Mouse (Mus musculus): ENCODE measurements around the gene Emc3.

The Emc3 gene

GRCm38 (mm10) chr6:113530932-113531839 lies at the start of gene Emc3, which contains the start of gene Fancd2:
Emc3 (minus strand) TSS chr6:113531652.
Fancd2 (plus strand) TSS chr6:113531682.
- DNase-seq (ENCODE audit: low spot score): peak; percentile 97

GRCm38 (mm10) chr6:113579306-113579705 lies 47.9 kb upstream of the Emc3 start:
- DNase-seq (ENCODE audit: low spot score): no peak

GRCm38 (mm10) chr6:113576044-113576443 lies 44.6 kb upstream of the Emc3 start:
- DNase-seq (ENCODE audit: low spot score): no peak

- DNase-seq (ENCODE audit: low spot score): no peak
Observed at GRCm38 (mm10) chr6:113564557-113564956, 33.1 kb upstream of the Emc3 start.

GRCm38 (mm10) chr6:113559736-113560135 lies 28.3 kb upstream of the Emc3 start:
- DNase-seq (ENCODE audit: low spot score): no peak

GRCm38 (mm10) chr6:113543906-113544481 lies 12.5 kb upstream of the Emc3 start:
- DNase-seq (ENCODE audit: low spot score): no peak

GRCm38 (mm10) chr6:113541610-113542009 lies 10.2 kb upstream of the Emc3 start:
- no peak for DNase-seq (ENCODE audit: low spot score)

- no peak for DNase-seq (ENCODE audit: low spot score)
Observed at GRCm38 (mm10) chr6:113534886-113535285, 3.4 kb upstream of the Emc3 start.

- DNase-seq (ENCODE audit: low spot score): no peak
Observed at GRCm38 (mm10) chr6:113531840-113532404, 470 bp upstream of the Emc3 start.

GRCm38 (mm10) chr6:113523420-113523819 lies 8.0 kb downstream of the Emc3 start:
- DNase-seq (ENCODE audit: low spot score): no peak

GRCm38 (mm10) chr6:113522310-113522709 lies 9.1 kb downstream of the Emc3 start:
- no peak for DNase-seq (ENCODE audit: low spot score)

GRCm38 (mm10) chr6:113517434-113518080 lies 13.9 kb downstream of the Emc3 start:
- DNase-seq (ENCODE audit: low spot score): no peak

GRCm38 (mm10) chr6:113514600-113514999 lies 16.9 kb downstream of the Emc3 start:
- DNase-seq (ENCODE audit: low spot score): no peak

- DNase-seq (ENCODE audit: low spot score): no peak
Observed at GRCm38 (mm10) chr6:113513944-113514343, 17.5 kb downstream of the Emc3 start.

GRCm38 (mm10) chr6:113508947-113509280 lies 22.5 kb downstream of the Emc3 start:
- no peak for DNase-seq (ENCODE audit: low spot score)

- DNase-seq (ENCODE audit: low spot score): peak; percentile 58
Observed at GRCm38 (mm10) chr6:113508272-113508946, 23.0 kb downstream of the Emc3 start.

- DNase-seq (ENCODE audit: low spot score): no peak
Observed at GRCm38 (mm10) chr6:113507130-113507529, 24.3 kb downstream of the Emc3 start.

- no peak for DNase-seq (ENCODE audit: low spot score)
Observed at GRCm38 (mm10) chr6:113505689-113506088, 25.8 kb downstream of the Emc3 start.

GRCm38 (mm10) chr6:113502801-113503200 lies 28.7 kb downstream of the Emc3 start:
- DNase-seq (ENCODE audit: low spot score): no peak

GRCm38 (mm10) chr6:113501388-113502084 lies 29.9 kb downstream of the Emc3 start, which contains the start of gene Prrt3:
Prrt3 (minus strand) TSS chr6:113501931.
- no peak for DNase-seq (ENCODE audit: low spot score)

- no peak for DNase-seq (ENCODE audit: low spot score)
Observed at GRCm38 (mm10) chr6:113499346-113499745, 32.1 kb downstream of the Emc3 start.

Data from testis, postnatal 10 days (tissue).